Mouse (Mus musculus) cerebellum, postnatal 4 days (tissue): ENCODE measurements around the gene Myo1g.

Experiments
- DNase-seq, 2 experiments: peaks; one replicate each; pipeline ENCODE4 v3.0.0; 2022; ENCODE audit warnings: low spot score in 2 of 2, mixed read lengths in 1 of 2

Gene Myo1g

DNA sequence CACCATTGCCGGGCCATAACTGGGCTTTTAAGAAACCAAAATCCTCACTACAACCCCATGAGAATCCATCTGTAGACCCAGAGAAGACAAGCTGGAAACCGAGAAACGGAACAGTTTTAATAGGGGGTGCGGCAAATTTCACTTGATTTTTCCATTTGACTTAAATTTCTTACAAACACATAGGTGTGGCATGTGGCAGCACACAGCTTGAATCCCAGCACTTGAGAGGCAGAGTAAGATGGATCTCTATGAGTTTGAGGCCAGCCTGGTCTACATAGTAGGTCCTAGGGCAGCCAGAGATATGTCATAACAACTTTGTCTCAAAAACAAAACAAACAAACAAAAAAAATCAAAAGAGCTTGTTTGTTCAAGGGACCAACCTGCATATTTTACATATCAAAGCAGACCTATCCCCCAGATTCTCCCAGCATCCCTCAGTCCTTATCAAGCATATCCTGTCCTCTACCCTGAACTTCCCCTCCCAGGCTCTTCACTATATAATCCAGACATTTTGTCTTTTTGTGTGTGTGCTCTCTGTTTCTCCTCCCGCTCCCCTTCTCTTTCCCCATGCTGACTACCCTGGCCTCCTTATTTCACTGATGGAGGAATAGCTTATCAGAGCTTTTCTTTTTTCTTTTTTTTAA is 32.6 kb downstream of the Myo1g start:
- no peak for DNase-seq

DNA sequence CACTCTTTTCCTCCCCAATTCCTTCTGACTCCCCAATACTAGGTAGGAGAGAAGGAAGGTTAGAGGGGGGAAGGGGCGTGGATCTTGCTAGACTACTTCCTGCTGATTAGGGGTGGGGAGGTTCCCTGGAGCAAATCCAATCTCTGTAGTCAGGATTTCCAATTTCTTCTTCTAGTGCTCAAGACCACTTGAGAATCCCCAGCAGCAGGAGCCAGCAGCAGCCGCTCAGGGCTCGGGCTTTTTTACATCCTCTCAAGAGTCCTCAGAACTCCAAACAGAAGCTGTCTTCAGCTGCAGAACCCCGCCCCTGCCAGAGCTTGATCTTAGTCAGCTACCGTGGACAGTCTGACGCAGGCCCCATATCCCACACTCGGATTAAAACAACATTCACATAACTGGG is 33.3 kb downstream of the Myo1g start:
- DNase-seq, result no peak

- no peak for DNase-seq
Measured at GRCm38 (mm10) chr11:6486916-6487315, 33.8 kb downstream of the Myo1g start.

DNA sequence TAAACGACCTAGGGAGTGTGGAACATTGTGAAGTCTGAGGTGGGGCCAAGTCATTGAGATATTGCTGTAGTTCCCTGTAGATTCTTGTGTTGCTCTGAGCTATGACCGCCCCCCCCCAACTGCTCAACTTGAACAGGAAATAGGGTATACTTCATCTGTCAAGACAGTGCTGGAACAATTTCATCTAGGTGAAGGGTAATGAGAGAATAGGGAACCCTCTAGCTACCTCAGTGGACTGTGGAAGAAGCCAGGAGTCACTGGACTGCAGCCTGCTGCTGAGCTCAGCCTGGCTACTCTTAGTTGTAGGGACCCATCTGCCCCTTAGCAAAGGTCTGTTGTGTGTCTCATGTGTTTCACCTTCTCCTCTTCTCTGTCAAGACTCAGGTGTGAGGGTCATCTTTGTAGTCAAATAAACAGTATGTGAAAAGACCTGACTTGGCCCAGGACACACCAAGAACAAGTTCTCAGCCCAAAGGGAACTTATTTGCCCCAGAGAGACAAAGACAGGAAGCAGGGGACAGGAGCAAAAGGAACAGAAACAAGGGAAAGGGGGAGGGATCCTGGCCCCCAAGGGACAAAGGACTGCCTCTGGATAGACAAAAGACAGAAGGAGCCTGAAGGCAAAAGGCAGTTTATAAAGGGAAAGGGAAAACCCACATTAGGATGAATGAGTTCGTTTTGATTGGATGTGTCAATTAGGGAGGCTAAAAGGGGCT is 36.4 kb downstream of the Myo1g start:
- no peak for DNase-seq

- DNase-seq, result no peak
Measured at GRCm38 (mm10) chr11:6483103-6483502, 37.7 kb downstream of the Myo1g start.

GRCm38 (mm10) chr11:6481669-6482185 is 39.0 kb downstream of the Myo1g start:
- peak in 1 of 2 experiments; percentile 73 for DNase-seq

DNA sequence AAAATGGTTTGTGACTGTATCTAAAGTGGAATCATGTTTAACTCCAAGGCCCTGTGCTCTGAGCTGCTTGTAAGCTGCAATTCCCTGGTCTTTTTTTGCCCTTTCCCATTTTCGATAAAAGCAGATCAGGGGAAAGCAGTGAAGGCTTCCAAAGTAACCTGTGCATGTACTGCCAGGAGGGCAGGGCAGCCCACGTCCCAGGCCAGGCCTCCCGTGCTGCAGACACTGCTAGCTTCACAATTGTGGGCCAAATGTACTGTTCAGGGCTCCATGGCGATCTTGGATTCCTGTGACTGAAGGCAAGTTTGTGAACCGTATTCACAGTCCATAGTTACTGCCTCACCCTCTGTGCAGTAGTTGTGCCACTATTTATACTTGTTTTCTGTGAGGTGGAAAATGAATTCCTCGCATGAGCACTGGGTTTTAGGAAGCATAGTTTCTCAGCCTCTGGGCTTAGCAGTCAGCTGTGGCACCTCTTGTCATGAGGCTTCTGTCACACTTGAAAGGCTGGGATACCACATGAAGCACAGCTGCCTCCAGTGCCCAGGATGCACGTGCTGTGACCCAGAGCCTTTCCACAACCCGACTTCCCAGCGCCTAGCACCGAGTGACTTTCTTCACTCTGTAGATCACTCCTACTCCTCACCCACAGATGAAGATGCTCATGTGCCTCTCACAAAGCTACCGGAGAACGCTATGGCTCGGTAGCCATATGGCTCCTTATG is 39.9 kb downstream of the Myo1g start:
- no peak for DNase-seq

- DNase-seq, result peak in 1 of 2 experiments; percentile 43
Measured at GRCm38 (mm10) chr11:6480191-6480590, 40.6 kb downstream of the Myo1g start.

- no peak for DNase-seq
Measured at GRCm38 (mm10) chr11:6479231-6479630, 41.5 kb downstream of the Myo1g start.

DNA sequence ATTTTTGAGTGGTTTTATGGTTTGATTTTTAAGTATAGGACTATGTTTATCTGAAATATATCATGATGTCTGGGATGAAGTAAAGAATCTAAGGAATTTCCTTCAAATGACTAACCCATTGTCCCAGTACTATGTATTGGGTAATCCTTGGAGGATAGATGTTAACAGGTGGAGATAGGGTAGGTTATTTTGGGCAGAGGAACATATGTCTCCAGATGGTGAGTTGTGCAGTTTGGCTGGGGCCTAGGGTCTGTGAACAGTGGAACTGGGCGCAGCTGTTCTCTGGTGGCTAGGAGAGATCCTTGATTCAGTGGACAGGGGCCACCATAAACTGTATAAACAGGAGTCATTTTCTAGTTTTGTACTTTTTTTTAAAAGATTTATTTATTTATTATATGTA is 43.4 kb downstream of the Myo1g start:
- DNase-seq, result no peak

DNA sequence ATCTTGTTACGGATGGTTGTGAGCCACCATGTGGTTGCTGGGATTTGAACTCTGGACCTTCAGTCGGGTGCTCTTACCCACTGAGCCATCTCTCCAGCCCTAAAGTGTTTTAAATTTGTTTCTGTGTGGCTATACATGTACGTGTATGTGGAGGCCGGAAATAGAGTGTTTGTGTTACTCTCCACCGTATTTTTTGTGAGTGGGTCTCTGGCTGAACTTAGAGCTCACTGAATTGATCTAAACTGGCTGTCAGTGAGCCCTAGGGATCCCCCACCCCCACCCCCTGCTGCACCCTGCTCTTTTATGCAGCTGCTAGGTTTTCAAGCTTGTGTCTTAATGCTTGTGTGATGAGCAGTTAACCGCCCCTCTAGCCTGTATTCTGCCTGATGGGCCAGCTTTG is 43.9 kb downstream of the Myo1g start:
- no peak for DNase-seq

DNA sequence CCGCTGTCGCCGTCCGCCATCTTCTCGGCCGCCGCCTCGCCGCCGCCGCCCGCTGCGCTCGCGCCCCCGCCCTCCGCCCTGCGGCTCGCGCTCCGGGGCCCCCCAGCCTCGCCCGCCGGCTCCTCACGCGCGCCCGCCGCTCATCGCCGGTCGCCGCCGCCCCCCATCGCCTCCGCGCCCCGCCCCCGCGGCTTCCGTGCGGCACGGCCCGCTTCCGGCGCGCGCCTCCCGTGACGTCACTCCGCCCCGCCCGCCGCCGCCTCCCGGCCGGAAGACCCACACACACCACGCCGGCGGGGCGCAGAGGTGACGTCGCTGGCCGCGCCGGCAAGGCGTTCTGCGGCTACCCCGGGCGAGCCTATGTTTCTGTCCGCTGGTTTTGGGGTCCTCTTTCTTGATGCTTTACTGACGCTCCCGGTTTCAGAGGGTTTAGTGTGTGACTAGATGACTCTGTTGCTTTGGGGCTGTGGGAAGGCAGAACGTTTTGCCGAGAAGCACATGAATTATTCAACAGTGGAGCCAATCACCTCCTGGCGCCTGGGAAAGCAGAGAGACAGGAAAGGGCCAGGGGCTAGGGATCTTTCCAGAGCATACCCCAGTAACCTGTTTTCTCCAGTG is 44.8 kb downstream of the Myo1g start, which contains the start of gene Purb:
Gene Purb, minus strand, starts transcription at position 51 of the 618 bp plus-strand sequence.
- DNase-seq, result peak; percentile 79 to 94

DNA sequence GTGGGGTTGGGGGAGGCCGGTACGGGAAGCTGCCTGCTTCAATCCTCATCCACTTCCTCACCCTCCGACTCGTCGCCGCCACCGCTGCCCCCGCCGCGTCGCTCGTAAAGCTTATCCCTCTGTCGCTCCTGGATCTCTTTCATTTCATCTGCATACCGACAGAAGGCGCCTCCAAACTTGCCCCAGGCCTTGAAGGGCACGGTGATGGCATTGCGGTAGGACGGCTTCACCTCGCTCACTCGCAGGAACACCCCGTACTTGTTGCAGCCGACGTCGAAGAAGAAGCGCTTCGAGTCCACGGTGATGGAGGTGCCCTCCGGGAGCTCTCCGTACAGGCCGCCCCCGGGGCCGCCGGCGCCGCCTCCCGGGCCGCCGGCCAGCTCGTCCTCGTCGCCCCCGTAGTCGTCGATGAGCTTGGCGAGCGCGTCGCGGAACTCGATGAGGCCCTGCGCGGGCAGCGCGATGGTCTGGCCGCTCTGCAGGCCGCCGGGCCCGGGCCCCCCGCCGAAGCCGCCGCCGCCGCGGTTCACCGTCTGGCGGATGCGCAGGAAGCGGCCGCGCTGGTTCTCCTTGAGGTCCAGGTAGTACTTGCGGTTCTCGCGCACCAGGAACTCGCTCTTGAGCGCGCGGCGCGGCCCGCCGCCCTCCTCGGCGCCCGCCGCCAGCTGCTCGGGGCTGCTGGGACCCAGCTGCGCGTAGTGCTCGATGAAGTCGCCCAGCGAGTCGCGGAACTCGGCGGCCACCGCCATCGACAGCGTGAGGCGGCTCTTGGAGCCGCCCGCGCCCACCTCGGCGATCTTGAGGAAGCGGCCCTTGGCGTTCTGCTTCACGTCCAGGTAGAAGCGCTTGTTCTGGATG is 45.7 kb downstream of the Myo1g start:
- peak in 1 of 2 experiments; percentile 55 for DNase-seq

- DNase-seq, result no peak
Measured at GRCm38 (mm10) chr11:6474381-6474780, 46.4 kb downstream of the Myo1g start.

- DNase-seq, result no peak
Measured at GRCm38 (mm10) chr11:6472076-6472475, 48.7 kb downstream of the Myo1g start.

DNA sequence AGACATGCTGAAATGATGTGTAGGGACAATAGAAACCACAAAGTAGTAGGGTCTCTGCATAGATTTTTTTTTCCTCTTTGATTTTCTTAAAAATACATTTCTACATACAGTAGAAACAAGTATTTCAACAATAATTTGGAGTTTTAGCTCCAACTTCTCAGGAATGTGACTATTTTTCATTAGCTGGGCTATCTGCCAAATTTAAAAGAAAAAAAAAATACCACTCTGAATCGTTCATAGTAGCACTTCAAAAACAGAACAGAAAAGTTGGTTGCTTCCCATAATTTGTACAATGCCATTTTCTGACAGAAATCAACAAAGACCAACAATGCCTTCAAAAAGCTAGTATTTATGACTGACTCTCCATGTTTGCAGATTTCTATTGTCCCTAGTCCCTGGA is 49.3 kb downstream of the Myo1g start:
- DNase-seq, result no peak

- no peak for DNase-seq
Measured at GRCm38 (mm10) chr11:6471054-6471453, 49.7 kb downstream of the Myo1g start.

- DNase-seq, result no peak
Measured at GRCm38 (mm10) chr11:6468541-6468940, 52.2 kb downstream of the Myo1g start.

GRCm38 (mm10) chr11:6465122-6465521 is 55.6 kb downstream of the Myo1g start:
- peak in 1 of 2 experiments; percentile 70 for DNase-seq

GRCm38 (mm10) chr11:6463159-6463837 is 57.5 kb downstream of the Myo1g start:
- no peak for DNase-seq
